Mouse (Mus musculus) forebrain, embryonic 15.5 days (tissue): ENCODE data around the gene Ndufs8. TPM values are rescaled to one million over a fixed set of nuclear protein-coding genes. Genes with fewer than 3 reads are reported as not detected.

Experiments used
- ATAC-seq: fragments of 200-750 bp; cut with Nextera tagmentation; replicated peaks from 2 replicates; pipeline ENCODE4 v1.8.0; 2017; ENCODE audit warnings: mild to moderate bottlenecking, moderate TSS enrichment, moderate library complexity
- H3K27ac ChIP-seq: fragments of 300-500 bp; sonication (generic); replicated peaks from 2 replicates; pipeline ENCODE4 v1.5.1; 2015; ENCODE audit warnings: mild to moderate bottlenecking, inconsistent platforms
- H3K27me3 ChIP-seq: fragments of 300-500 bp; sonication (generic); 2 replicates; pipeline ENCODE4 v1.6.1; 2015; ENCODE audit warnings: inconsistent platforms
- H3K36me3 ChIP-seq: fragments of 300-500 bp; sonication (generic); 2 replicates; pipeline ENCODE4 v1.6.1; 2015; ENCODE audit warnings: mild to moderate bottlenecking, inconsistent platforms
- H3K4me1 ChIP-seq: fragments of 300-500 bp; sonication (generic); 2 replicates; pipeline ENCODE4 v1.6.1; 2015; ENCODE audit warnings: inconsistent platforms
- H3K4me2 ChIP-seq: fragments of 300-500 bp; sonication (generic); replicated peaks from 2 replicates; pipeline ENCODE4 v1.6.1; 2015; ENCODE audit warnings: mild to moderate bottlenecking, inconsistent platforms
- H3K4me3 ChIP-seq: fragments of 300-500 bp; sonication (generic); 2 replicates; pipeline ENCODE4 v1.5.1; 2015; ENCODE audit warnings: mild to moderate bottlenecking, inconsistent platforms
- H3K9ac ChIP-seq: fragments of 300-500 bp; sonication (generic); replicated peaks from 2 replicates; pipeline ENCODE4 v1.6.1; 2015; ENCODE audit warnings: mild to moderate bottlenecking, inconsistent platforms
- H3K9me3 ChIP-seq: fragments of 300-500 bp; sonication (generic); 2 replicates; pipeline ENCODE4 v1.6.1; 2016; ENCODE audit warnings: inconsistent platforms
- WGBS: fragments of 180-500 bp; shearing (Covaris S2); methylation state at CpG from one replicate; pipeline ENCODE4 v1.1.7; 2015; ENCODE audit warnings: mixed read lengths; 5-methylcytosine and 5-hydroxymethylcytosine counted together
- polyA plus RNA-seq: library from polyadenylated mRNA; unstranded; fragments of >200 nt; fragmentation: Nextera tagmentation; extraction: Ambion mirVana; gene quantifications from 2 replicates; pipeline ENCODE4 v1.2.1, GENCODE M21; 2015

Gene Ndufs8
- polyA plus RNA-seq, 1 experiment from 2014 or later = 195 TPM

- Histone ChIP-seq H3K27me3 (no peaks in the 10 kb centered on the region), H3K36me3 (no peaks in the 10 kb centered on the region), H3K27ac (0 out of 2 replicates have a peak overlapping the region, but pooled peaks have one; percentile 60), H3K4me2 (no peak overlapping the region), H3K9ac (no peak overlapping the region), H3K9me3 (no peaks in the 10 kb centered on the region), H3K4me3 (no peak overlapping the region), H3K4me1 (peaks cover 19% of the 10 kb centered on the region)
- WGBS = 81% methylated on average over 4 of the region's 4 CpGs
- no peak for ATAC-seq
Measured at GRCm38 (mm10) chr19:3928779-3929178, 16.2 kb upstream of the Ndufs8 start.

- H3K4me3 ChIP-seq = no peak overlapping the region
- H3K9me3 ChIP-seq = no peaks in the 10 kb centered on the region
- H3K36me3 ChIP-seq = no peaks in the 10 kb centered on the region
- ATAC-seq = no peak
- H3K9ac ChIP-seq = no peak overlapping the region
- no peak overlapping the region for H3K4me2 ChIP-seq
- H3K27me3 ChIP-seq = no peaks in the 10 kb centered on the region
- 93% methylated on average over 4 of the region's 4 CpGs for WGBS
- H3K27ac ChIP-seq = no peak overlapping the region
- peaks cover 19% of the 10 kb centered on the region for H3K4me1 ChIP-seq
Measured at GRCm38 (mm10) chr19:3927989-3928388, 15.4 kb upstream of the Ndufs8 start.

DNA sequence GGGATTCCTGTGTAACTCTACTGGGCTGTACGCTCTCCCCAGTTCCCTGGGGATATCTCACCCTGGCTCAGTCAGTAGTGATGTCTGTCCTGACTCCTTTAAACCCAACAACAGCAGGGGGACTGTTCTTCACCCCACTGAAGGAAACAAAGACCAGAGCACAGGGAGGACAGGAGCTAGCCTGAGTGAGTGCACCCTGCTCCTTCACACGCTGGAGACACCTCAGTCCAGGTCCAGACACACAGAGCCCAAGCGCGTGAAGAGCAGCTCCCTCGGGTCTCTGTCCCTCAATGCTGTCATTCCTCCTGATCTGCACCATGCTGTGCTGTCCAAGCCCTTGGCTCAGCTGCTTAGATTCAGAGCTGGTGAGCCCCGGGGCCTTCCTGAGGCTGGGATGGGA, 14.1 kb upstream of the Ndufs8 start:
- Histone ChIP-seq H3K4me2 (no peak overlapping the region), H3K27ac (no peak overlapping the region), H3K9me3 (no peaks in the 10 kb centered on the region), H3K27me3 (no peaks in the 10 kb centered on the region), H3K36me3 (no peaks in the 10 kb centered on the region), H3K9ac (no peak overlapping the region), H3K4me3 (no peak overlapping the region), H3K4me1 (peaks cover 19% of the 10 kb centered on the region)
- 73% methylated on average over 6 of the region's 6 CpGs for WGBS
- no peak for ATAC-seq

GRCm38 (mm10) chr19:3926279-3926678, 13.7 kb upstream of the Ndufs8 start:
- H3K27me3 ChIP-seq = no peaks in the 10 kb centered on the region
- ATAC-seq = no peak
- H3K9me3 ChIP-seq = no peaks in the 10 kb centered on the region
- H3K9ac ChIP-seq = no peak overlapping the region
- H3K36me3 ChIP-seq = no peaks in the 10 kb centered on the region
- H3K27ac ChIP-seq = no peak overlapping the region
- 81% methylated on average over 3 of the region's 3 CpGs for WGBS
- peaks cover 19% of the 10 kb centered on the region for H3K4me1 ChIP-seq
- H3K4me2 ChIP-seq = no peak overlapping the region
- no peak overlapping the region for H3K4me3 ChIP-seq

- no peak overlapping the region for H3K4me3 ChIP-seq
- ATAC-seq = no peak
- H3K9me3 ChIP-seq = no peaks in the 10 kb centered on the region
- no peaks in the 10 kb centered on the region for H3K27me3 ChIP-seq
- no peak overlapping the region for H3K27ac ChIP-seq
- no peak overlapping the region for H3K9ac ChIP-seq
- no peak overlapping the region for H3K4me2 ChIP-seq
- no peaks in the 10 kb centered on the region for H3K36me3 ChIP-seq
- H3K4me1 ChIP-seq = peaks cover 18% of the 10 kb centered on the region
- WGBS = 81% methylated on average over 6 of the region's 6 CpGs
Measured at GRCm38 (mm10) chr19:3925859-3926258, 13.3 kb upstream of the Ndufs8 start.

GRCm38 (mm10) chr19:3924868-3925267, 12.3 kb upstream of the Ndufs8 start:
- H3K9me3 ChIP-seq = no peaks in the 10 kb centered on the region
- H3K36me3 ChIP-seq = no peaks in the 10 kb centered on the region
- no peak overlapping the region for H3K4me3 ChIP-seq
- peaks cover 9% of the 10 kb centered on the region for H3K4me1 ChIP-seq
- no peak for ATAC-seq
- 92% methylated on average over 7 of the region's 7 CpGs for WGBS
- H3K27ac ChIP-seq = no peak overlapping the region
- H3K27me3 ChIP-seq = no peaks in the 10 kb centered on the region
- H3K9ac ChIP-seq = no peak overlapping the region
- H3K4me2 ChIP-seq = no peak overlapping the region

- no peak overlapping the region for H3K27ac ChIP-seq
- no peak for ATAC-seq
Measured at GRCm38 (mm10) chr19:3924190-3924589, 11.6 kb upstream of the Ndufs8 start.

DNA sequence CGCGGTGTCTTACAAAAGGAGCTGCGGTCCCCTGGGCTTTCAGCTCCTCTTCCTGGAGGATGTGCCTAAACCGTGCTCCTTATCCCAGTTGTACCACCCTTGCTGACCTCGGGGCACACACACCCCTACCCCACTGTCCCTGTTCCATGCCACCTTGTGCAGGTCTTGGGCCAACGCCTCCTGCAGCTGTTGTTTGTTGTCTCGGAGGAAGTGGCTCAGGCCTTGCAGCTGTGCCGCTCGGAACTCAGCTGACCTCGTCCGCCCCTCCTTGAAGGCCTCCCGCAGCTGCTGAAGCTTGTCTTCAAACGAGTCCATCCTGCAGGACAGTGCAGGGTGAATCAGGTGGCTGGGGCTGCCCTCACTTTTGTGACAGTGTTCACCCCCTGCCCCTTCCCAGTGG, 11.0 kb upstream of the Ndufs8 start:
- Histone ChIP-seq H3K4me3 (no peak overlapping the region), H3K4me2 (no peak overlapping the region), H3K27ac (no peak overlapping the region), H3K4me1 (no peaks in the 10 kb centered on the region), H3K9ac (no peak overlapping the region), H3K36me3 (no peaks in the 10 kb centered on the region), H3K9me3 (no peaks in the 10 kb centered on the region), H3K27me3 (no peaks in the 10 kb centered on the region)
- ATAC-seq = no peak
- WGBS = 63% methylated on average over 13 of the region's 13 CpGs

More at GRCm38 (mm10) chr19:3924190-3924589, 11.6 kb upstream of the Ndufs8 start:
- Histone ChIP-seq H3K4me3 (no peak overlapping the region), H3K36me3 (no peaks in the 10 kb centered on the region), H3K4me1 (peaks cover 4% of the 10 kb centered on the region), H3K9ac (no peak overlapping the region), H3K4me2 (no peak overlapping the region), H3K27me3 (no peaks in the 10 kb centered on the region), H3K9me3 (no peaks in the 10 kb centered on the region)
- WGBS = 83% methylated on average over 8 of the region's 8 CpGs

DNA sequence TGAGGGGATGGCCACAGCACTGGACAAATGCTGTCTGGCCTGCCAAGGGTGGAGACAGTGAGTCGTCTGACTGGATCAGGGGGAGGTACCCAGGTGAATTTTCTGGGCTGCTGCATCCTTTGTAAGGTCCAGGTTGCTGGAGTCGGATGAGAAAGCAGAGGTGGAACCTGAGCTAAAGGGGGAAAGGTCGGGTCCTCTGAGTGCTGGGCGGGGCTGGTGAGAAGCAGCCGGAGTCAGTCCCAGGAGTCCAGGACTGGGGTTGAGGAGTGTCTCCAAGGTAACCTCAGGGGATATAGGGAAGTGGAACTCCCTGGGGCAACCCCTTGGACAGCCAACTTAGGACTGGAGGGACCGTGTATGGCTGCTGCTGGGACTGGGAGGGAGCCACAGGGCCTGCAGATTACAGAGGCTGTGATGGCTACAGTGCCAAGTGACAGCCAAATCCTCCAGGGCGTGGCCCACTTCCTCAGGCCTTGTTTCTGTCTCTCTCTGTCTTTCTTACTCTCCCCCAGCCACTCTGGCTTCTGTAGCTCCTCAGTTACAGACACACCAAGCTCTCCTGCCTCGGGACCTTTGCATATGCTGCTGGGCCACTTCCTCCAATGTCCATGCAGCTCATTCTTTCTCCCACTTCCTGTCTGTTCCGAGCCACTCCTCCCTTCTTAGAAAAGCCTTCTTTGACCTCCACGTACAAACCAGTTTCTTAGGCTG, 10.2 kb upstream of the Ndufs8 start:
- H3K4me3 ChIP-seq = no peak overlapping the region
- H3K4me1 ChIP-seq = no peaks in the 10 kb centered on the region
- ATAC-seq = no peak
- H3K27me3 ChIP-seq = no peaks in the 10 kb centered on the region
- no peak overlapping the region for H3K9ac ChIP-seq
- no peaks in the 10 kb centered on the region for H3K9me3 ChIP-seq
- 49% methylated on average over 10 of the region's 10 CpGs for WGBS
- no peak overlapping the region for H3K27ac ChIP-seq
- no peak overlapping the region for H3K4me2 ChIP-seq
- H3K36me3 ChIP-seq = no peaks in the 10 kb centered on the region

GRCm38 (mm10) chr19:3919928-3920327, 7.4 kb upstream of the Ndufs8 start:
- H3K36me3 ChIP-seq = no peaks in the 10 kb centered on the region
- no peaks in the 10 kb centered on the region for H3K9me3 ChIP-seq
- no peak overlapping the region for H3K27ac ChIP-seq
- no peaks in the 10 kb centered on the region for H3K27me3 ChIP-seq
- ATAC-seq = no peak
- H3K9ac ChIP-seq = no peak overlapping the region
- no peaks in the 10 kb centered on the region for H3K4me1 ChIP-seq
- H3K4me3 ChIP-seq = no peak overlapping the region
- no peak overlapping the region for H3K4me2 ChIP-seq

GRCm38 (mm10) chr19:3916727-3917126, 4.2 kb upstream of the Ndufs8 start:
- no peak for ATAC-seq
- Histone ChIP-seq H3K4me1 (peaks cover 16% of the 10 kb centered on the region), H3K9me3 (no peaks in the 10 kb centered on the region), H3K4me3 (no peak overlapping the region), H3K27ac (no peak overlapping the region), H3K36me3 (no peaks in the 10 kb centered on the region), H3K4me2 (no peak overlapping the region), H3K27me3 (no peaks in the 10 kb centered on the region), H3K9ac (no peak overlapping the region)
- 75% methylated on average over 11 of the region's 11 CpGs for WGBS

- no peak overlapping the region for H3K4me2 ChIP-seq
- no peaks in the 10 kb centered on the region for H3K9me3 ChIP-seq
- no peak overlapping the region for H3K9ac ChIP-seq
- no peak overlapping the region for H3K27ac ChIP-seq
- peaks cover 19% of the 10 kb centered on the region for H3K4me1 ChIP-seq
- H3K4me3 ChIP-seq = no peak overlapping the region
- H3K27me3 ChIP-seq = no peaks in the 10 kb centered on the region
- peaks cover 4% of the 10 kb centered on the region; the same call in 1 of the 2 replicates for H3K36me3 ChIP-seq
- WGBS = 97% methylated on average over 5 of the region's 5 CpGs
- no peak for ATAC-seq
Measured at GRCm38 (mm10) chr19:3914535-3914934, 2.0 kb upstream of the Ndufs8 start.

DNA sequence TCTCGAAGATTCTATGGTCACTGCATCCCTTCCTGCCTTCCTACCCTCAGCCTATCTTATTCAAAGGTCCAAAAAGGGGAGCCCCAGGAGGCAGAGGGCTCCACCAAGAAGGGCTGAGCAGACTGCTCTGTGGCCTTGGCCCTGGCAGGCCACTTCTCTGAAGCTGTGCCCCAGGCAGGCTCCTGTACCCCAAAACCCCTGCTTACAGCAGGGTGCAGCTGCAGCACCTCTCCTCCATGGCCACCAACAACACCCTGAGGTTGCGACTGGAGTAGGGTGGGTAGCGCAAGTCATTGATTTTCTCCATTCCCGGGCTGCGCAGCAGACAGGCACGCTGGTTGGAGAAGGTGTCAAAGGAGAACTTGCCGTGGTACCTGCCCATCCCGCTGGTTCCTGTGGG, 1.1 kb upstream of the Ndufs8 start:
- no peak overlapping the region for H3K27ac ChIP-seq
- 88% methylated on average over 8 of the region's 8 CpGs for WGBS
- no peaks in the 10 kb centered on the region for H3K9me3 ChIP-seq
- no peak for ATAC-seq
- H3K9ac ChIP-seq = no peak overlapping the region
- H3K4me1 ChIP-seq = peaks cover 19% of the 10 kb centered on the region
- H3K4me2 ChIP-seq = peak overlapping the region; percentile 63
- H3K4me3 ChIP-seq = peak overlapping the region; percentile 66
- no peaks in the 10 kb centered on the region for H3K27me3 ChIP-seq
- H3K36me3 ChIP-seq = peaks cover 9% of the 10 kb centered on the region
